Mouse (Mus musculus): ENCODE measurements around the gene Gm3106. TPM values are rescaled to one million over a fixed set of nuclear protein-coding genes. Genes with fewer than 3 reads are reported as not detected.

Gm3106 gene
- not detected in 2 replicates for polyA plus RNA-seq (2012; rRNA removed; ENCODE audit: low replicate concordance)

DNA sequence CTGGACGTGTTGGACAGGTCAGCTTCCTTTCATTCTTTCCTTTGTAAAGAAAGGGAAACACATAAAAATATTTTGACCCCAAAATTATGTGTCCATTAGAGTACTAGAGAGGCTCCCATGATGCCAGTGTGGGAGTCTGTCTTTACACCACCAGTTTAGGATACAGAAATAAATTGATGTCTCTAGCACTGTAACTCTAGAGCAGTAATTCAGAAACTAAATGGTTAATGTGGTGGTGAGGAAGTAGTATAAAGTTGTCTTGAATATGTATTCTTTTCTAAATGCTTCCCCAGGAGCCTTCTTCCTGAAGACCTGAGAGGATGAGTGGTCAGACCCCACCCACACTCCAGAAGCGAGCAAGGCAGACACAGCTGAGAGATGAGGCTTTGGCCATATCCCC, at the start of gene Gm3106:
TSS of gene Gm3106 (plus strand) at position 301 of the 400 bp plus-strand sequence.

Other genes starting within 250 kb of the Gm3106 start
- not detected in 2 replicates for gene BC061212, start 147.5 kb upstream of the Gm3106 start, polyA plus RNA-seq (2012; rRNA removed; ENCODE audit: low replicate concordance)
- gene Gm6351, start 141.6 kb upstream of the Gm3106 start, polyA plus RNA-seq (2012; rRNA removed; ENCODE audit: low replicate concordance): not detected in 2 replicates
- gene A430089I19Rik, start 88.8 kb downstream of the Gm3106 start, polyA plus RNA-seq (2012; rRNA removed; ENCODE audit: low replicate concordance): not detected in 2 replicates
- gene Gm6502, start 96.4 kb downstream of the Gm3106 start, polyA plus RNA-seq (2012; rRNA removed; ENCODE audit: low replicate concordance): not detected in 2 replicates
- not detected in 2 replicates for gene AA792892, start 121.7 kb downstream of the Gm3106 start, polyA plus RNA-seq (2012; rRNA removed; ENCODE audit: low replicate concordance)
- gene Gm7682, start 227.8 kb downstream of the Gm3106 start, polyA plus RNA-seq (2012; rRNA removed; ENCODE audit: low replicate concordance): not detected in 2 replicates

Measured in mammary gland, adult 2 months (tissue).